13 mouse cellular contexts compared by ENCODE assay signal in the genomic region with DNA sequence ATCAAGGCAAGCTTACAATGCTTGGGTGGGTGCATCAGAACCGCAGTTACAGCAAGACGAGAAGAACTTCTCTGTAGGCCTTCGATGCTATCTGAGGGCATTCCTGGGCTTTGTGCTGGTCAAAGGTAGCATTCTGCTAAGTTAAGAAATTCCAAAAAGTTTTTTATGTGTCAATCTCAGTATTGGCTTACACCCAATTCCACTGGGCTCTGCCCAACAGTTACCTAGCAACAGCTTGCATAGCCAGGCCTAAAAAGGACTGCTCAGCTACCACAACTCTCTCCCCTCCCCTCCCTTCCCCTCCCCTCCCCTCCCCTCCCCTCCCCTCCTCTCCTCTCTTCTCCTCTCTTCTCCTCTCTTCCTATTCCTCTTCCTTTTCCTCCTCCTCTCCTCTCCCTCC. TPM values are rescaled to one million over a fixed set of nuclear protein-coding genes. Genes with fewer than 3 reads are reported as not detected.
DNase-seq lines count a peak whose midpoint lies in the region; ATAC-seq and TF ChIP-seq lines count a peak whose summit lies in the region.
"Had no signal": no experiment of that assay in that cellular context is flagged by ENCODE, and none has a peak within 500 bp of the region (broad histone marks: within the 10 kb centered on the region; RNA-seq: fewer than 3 reads in every experiment).

No protein-coding gene starts in this region.

- WGBS in hindbrain, embryonic 14.5 days, result 49% methylated on average over 3 of the region's 3 CpGs
- 74% methylated on average over 3 of the region's 3 CpGs for WGBS in hindbrain, embryonic 12.5 days
- WGBS in lung, embryonic 14.5 days, result 81% methylated on average over 3 of the region's 3 CpGs
- 76% methylated on average over 3 of the region's 3 CpGs for WGBS in lung, adult 2 months
- WGBS in stomach, embryonic 14.5 days, result 66% methylated on average over 3 of the region's 3 CpGs
- 65% methylated on average over 3 of the region's 3 CpGs for WGBS in stomach, postnatal 0 days
- WGBS in midbrain, postnatal 0 days, result 30% methylated on average over 3 of the region's 3 CpGs

- TF ChIP-seq EP300 in stomach, postnatal 0 days (optimal IDR thresholded peaks at IDR 0.05), result no peak

- H3K4me3 ChIP-seq in hindbrain, embryonic 14.5 days (replicated peaks; ENCODE audit: low read length), result no peak overlapping the region
- H3K4me3 ChIP-seq in hindbrain, embryonic 12.5 days, result no peak overlapping the region
- H3K4me3 ChIP-seq in lung, embryonic 14.5 days (ENCODE audit: low read depth, low read length), result no peak overlapping the region
- H3K4me3 ChIP-seq in lung, adult 2 months (replicated peaks; ENCODE audit: extremely low read depth, low read depth, low read length), result no peak overlapping the region
- H3K4me3 ChIP-seq in stomach, embryonic 14.5 days (ENCODE audit: low read depth, low read length), result no peak overlapping the region
- H3K4me3 ChIP-seq in stomach, postnatal 0 days (ENCODE audit: low read depth, low read length), result no peak overlapping the region
- no peak overlapping the region for H3K4me3 ChIP-seq in midbrain, postnatal 0 days (ENCODE audit: low read depth, low read length)

- no peak for TF ChIP-seq POLR2A in lung, adult 2 months (IDR thresholded peaks at IDR 0.05; ENCODE audit: borderline replicate concordance, extremely low read depth, low read depth, low read length)

- H3K27me3 ChIP-seq in hindbrain, embryonic 14.5 days (ENCODE audit: control insufficient read depth, insufficient read depth, low read length), result no peaks in the 10 kb centered on the region
- no peaks in the 10 kb centered on the region for H3K27me3 ChIP-seq in hindbrain, embryonic 12.5 days
- H3K27me3 ChIP-seq in lung, embryonic 14.5 days (ENCODE audit: insufficient read depth, low read length), result no peaks in the 10 kb centered on the region
- no peaks in the 10 kb centered on the region for H3K27me3 ChIP-seq in stomach, embryonic 14.5 days (ENCODE audit: control insufficient read depth, insufficient read depth, low read length)
- H3K27me3 ChIP-seq in stomach, postnatal 0 days (ENCODE audit: control insufficient read depth, insufficient read depth, low read length), result no peaks in the 10 kb centered on the region
- H3K27me3 ChIP-seq in midbrain, postnatal 0 days (ENCODE audit: insufficient read depth, low read length), result no peaks in the 10 kb centered on the region
- H3K27me3 ChIP-seq: CH12.LX had no signal

- H3K27ac ChIP-seq in hindbrain, embryonic 14.5 days, result no peak overlapping the region
- H3K27ac ChIP-seq in hindbrain, embryonic 12.5 days, result no peak overlapping the region
- no peak overlapping the region for H3K27ac ChIP-seq in lung, embryonic 14.5 days (ENCODE audit: low read depth)
- H3K27ac ChIP-seq in stomach, embryonic 14.5 days (ENCODE audit: low read length), result no peak overlapping the region
- no peak overlapping the region for H3K27ac ChIP-seq in stomach, postnatal 0 days (replicated peaks)
- no peak overlapping the region for H3K27ac ChIP-seq in midbrain, postnatal 0 days (ENCODE audit: low read depth, low read length)

- H3K4me1 ChIP-seq in hindbrain, embryonic 14.5 days (replicated peaks; ENCODE audit: control insufficient read depth, insufficient read depth, low read length), result no peaks in the 10 kb centered on the region
- peaks cover 4% of the 10 kb centered on the region; the same call in 1 of the 2 replicates for H3K4me1 ChIP-seq in hindbrain, embryonic 12.5 days
- H3K4me1 ChIP-seq in lung, embryonic 14.5 days (ENCODE audit: insufficient read depth), result peaks cover 18% of the 10 kb centered on the region
- H3K4me1 ChIP-seq in lung, adult 2 months (ENCODE audit: control insufficient read depth, insufficient read depth, low read length), result peaks cover 15% of the 10 kb centered on the region
- H3K4me1 ChIP-seq in stomach, embryonic 14.5 days (ENCODE audit: control insufficient read depth, insufficient read depth, low read length), result peaks cover 15% of the 10 kb centered on the region
- H3K4me1 ChIP-seq in stomach, postnatal 0 days (replicated peaks; ENCODE audit: control insufficient read depth, insufficient read depth), result 0 out of 2 replicates have a peak, but pooled peaks cover 5% of the 10 kb centered on the region
- no peaks in the 10 kb centered on the region for H3K4me1 ChIP-seq in midbrain, postnatal 0 days (ENCODE audit: insufficient read depth, low read length)

- no peaks in the 10 kb centered on the region for H3K9me3 ChIP-seq in hindbrain, embryonic 14.5 days (ENCODE audit: control insufficient read depth, low read length)
- no peaks in the 10 kb centered on the region for H3K9me3 ChIP-seq in hindbrain, embryonic 12.5 days (replicated peaks)
- H3K9me3 ChIP-seq in lung, embryonic 14.5 days (ENCODE audit: low read depth, low read length), result no peaks in the 10 kb centered on the region
- no peaks in the 10 kb centered on the region for H3K9me3 ChIP-seq in stomach, embryonic 14.5 days (ENCODE audit: control insufficient read depth, low read depth, low read length)
- H3K9me3 ChIP-seq in stomach, postnatal 0 days (ENCODE audit: control insufficient read depth, low read length), result no peaks in the 10 kb centered on the region
- H3K9me3 ChIP-seq in midbrain, postnatal 0 days (ENCODE audit: low read length), result no peaks in the 10 kb centered on the region

- ATAC-seq in hindbrain, embryonic 14.5 days (ENCODE audit: low FRiP score), result 0 out of 2 replicates have a peak, but pooled peaks have one; percentile 40
- no peak for ATAC-seq in hindbrain, embryonic 12.5 days (ENCODE audit: low FRiP score)
- ATAC-seq in lung, embryonic 14.5 days (ENCODE audit: insufficient read depth), result no peak
- ATAC-seq in stomach, embryonic 14.5 days (ENCODE audit: insufficient number of reproducible peaks, insufficient read depth, low FRiP score, low read depth), result 0 out of 2 replicates have a peak, but pooled peaks have one; percentile 30
- no peak; the same call in 1 of the 2 replicates for ATAC-seq in stomach, postnatal 0 days (ENCODE audit: low FRiP score, low TSS enrichment)
- ATAC-seq in midbrain, postnatal 0 days (ENCODE audit: low FRiP score), result no peak

- no peak overlapping the region for H3K9ac ChIP-seq in hindbrain, embryonic 14.5 days
- H3K9ac ChIP-seq in hindbrain, embryonic 12.5 days, result no peak overlapping the region
- no peak overlapping the region for H3K9ac ChIP-seq in lung, embryonic 14.5 days
- no peak overlapping the region for H3K9ac ChIP-seq in stomach, embryonic 14.5 days (replicated peaks; ENCODE audit: low read depth, low read length)
- H3K9ac ChIP-seq in stomach, postnatal 0 days (ENCODE audit: low read length), result no peak overlapping the region
- no peak overlapping the region for H3K9ac ChIP-seq in midbrain, postnatal 0 days (replicated peaks; ENCODE audit: low read length, poor library complexity, severe bottlenecking)

- H3K4me2 ChIP-seq in hindbrain, embryonic 14.5 days (replicated peaks), result no peak overlapping the region
- H3K4me2 ChIP-seq in hindbrain, embryonic 12.5 days (replicated peaks), result no peak overlapping the region
- H3K4me2 ChIP-seq in lung, embryonic 14.5 days, result no peak overlapping the region
- H3K4me2 ChIP-seq in stomach, embryonic 14.5 days (replicated peaks; ENCODE audit: low read depth, low read length), result no peak overlapping the region
- H3K4me2 ChIP-seq in stomach, postnatal 0 days (replicated peaks; ENCODE audit: low read depth), result no peak overlapping the region
- no peak overlapping the region for H3K4me2 ChIP-seq in midbrain, postnatal 0 days (ENCODE audit: low read depth, low read length, poor library complexity, severe bottlenecking)

- H3K36me3 ChIP-seq in hindbrain, embryonic 14.5 days (replicated peaks; ENCODE audit: control insufficient read depth, insufficient read depth), result no peaks in the 10 kb centered on the region
- no peaks in the 10 kb centered on the region for H3K36me3 ChIP-seq in hindbrain, embryonic 12.5 days
- no peaks in the 10 kb centered on the region for H3K36me3 ChIP-seq in lung, embryonic 14.5 days (ENCODE audit: insufficient read depth)
- no peaks in the 10 kb centered on the region for H3K36me3 ChIP-seq in stomach, embryonic 14.5 days (ENCODE audit: control insufficient read depth, insufficient read depth, low read length)
- no peaks in the 10 kb centered on the region for H3K36me3 ChIP-seq in stomach, postnatal 0 days (ENCODE audit: control insufficient read depth, insufficient read depth, low read length)
- H3K36me3 ChIP-seq in midbrain, postnatal 0 days (ENCODE audit: insufficient read depth, low read length), result no peaks in the 10 kb centered on the region

- intact Hi-C loops in left cerebral cortex, postnatal 4 days (cut with DNase I), result no loop called here

- DNase-seq in hindbrain, embryonic 14.5 days (ENCODE audit: low spot score), result no peak
- DNase-seq in lung, embryonic 14.5 days, result peak; percentile 74
- DNase-seq in lung, adult 2 months, result no peak
- no peak for DNase-seq in stomach, postnatal 0 days (ENCODE audit: low spot score)
- peak; percentile 46 for DNase-seq in midbrain, postnatal 0 days (ENCODE audit: low spot score)
- no peak for DNase-seq in left cerebral cortex, postnatal 4 days
- DNase-seq: cerebellum, adult 9-10 months; gastrocnemius, postnatal 10 days; heart, postnatal 14 days; right cerebral cortex, postnatal 14 days had no signal

- no peak for TF ChIP-seq CTCF in lung, embryonic 14.5 days (IDR thresholded peaks at IDR 0.05; ENCODE audit: low read depth)
- no peak for TF ChIP-seq CTCF in lung, adult 2 months (IDR thresholded peaks at IDR 0.05; ENCODE audit: insufficient read depth, low read length)
- no peak for TF ChIP-seq CTCF in stomach, postnatal 0 days (IDR thresholded peaks at IDR 0.05; ENCODE audit: low read depth)
- no peak for TF ChIP-seq CTCF in midbrain, postnatal 0 days (IDR thresholded peaks at IDR 0.05)

RNA-seq across cellular contexts. Expression of a gene that starts 39.9 kb away (rescaled TPM):
- 18.8 and 21.1 TPM in 2 replicates for polyA plus RNA-seq in hindbrain, embryonic 14.5 days (2014; fragmentation: Nextera tagmentation; extraction: Ambion mirVana)
- 19.6 and 20.8 TPM in 2 replicates for polyA plus RNA-seq in hindbrain, embryonic 12.5 days (2016; fragmentation: Nextera tagmentation; extraction: Ambion mirVana)
- polyA plus RNA-seq in lung, embryonic 14.5 days (2014; fragmentation: Nextera tagmentation; extraction: Ambion mirVana), result 9.5 and 10.5 TPM in 2 replicates
- polyA plus RNA-seq in lung, adult 2 months (2012; rRNA removed), result 9.3 TPM in 2 replicates
- 11.7 and 13.5 TPM in 2 replicates for polyA plus RNA-seq in stomach, embryonic 14.5 days (2014; fragmentation: Nextera tagmentation; extraction: Ambion mirVana)
- 9.5 and 10.2 TPM in 2 replicates for polyA plus RNA-seq in stomach, postnatal 0 days (2015; fragmentation: Nextera tagmentation; extraction: Ambion mirVana)
- 32.3 and 34.4 TPM in 2 replicates for total RNA-seq in midbrain, postnatal 0 days (2014; rRNA removed)
- polyA plus RNA-seq in midbrain, postnatal 0 days (2015; fragmentation: Nextera tagmentation; extraction: Ambion mirVana), result 13.5 and 14.1 TPM in 2 replicates
- total RNA-seq in left cerebral cortex, postnatal 4 days (2021), result 10 to 100 TPM; 15.0 to 17.7 TPM

RNA-seq across cellular contexts. Expression of a gene that starts 40.0 kb away (rescaled TPM):
- 22.0 TPM in 2 replicates for polyA plus RNA-seq in hindbrain, embryonic 14.5 days (2014; fragmentation: Nextera tagmentation; extraction: Ambion mirVana)
- polyA plus RNA-seq in hindbrain, embryonic 12.5 days (2016; fragmentation: Nextera tagmentation; extraction: Ambion mirVana), result 24.4 and 29.0 TPM in 2 replicates
- polyA plus RNA-seq in lung, embryonic 14.5 days (2014; fragmentation: Nextera tagmentation; extraction: Ambion mirVana), result 68.5 and 69.4 TPM in 2 replicates
- 7.0 and 9.2 TPM in 2 replicates for polyA plus RNA-seq in lung, adult 2 months (2012; rRNA removed)
- polyA plus RNA-seq in stomach, embryonic 14.5 days (2014; fragmentation: Nextera tagmentation; extraction: Ambion mirVana), result 47.5 and 49.7 TPM in 2 replicates
- polyA plus RNA-seq in stomach, postnatal 0 days (2015; fragmentation: Nextera tagmentation; extraction: Ambion mirVana), result 23.6 and 25.2 TPM in 2 replicates
- total RNA-seq in midbrain, postnatal 0 days (2014; rRNA removed), result 7.3 and 12.7 TPM in 2 replicates
- polyA plus RNA-seq in midbrain, postnatal 0 days (2015; fragmentation: Nextera tagmentation; extraction: Ambion mirVana), result 8.4 and 9.5 TPM in 2 replicates
- total RNA-seq in left cerebral cortex, postnatal 4 days (2021), result 10 to 100 TPM; 16.7 to 18.4 TPM

Comparison
In these comparisons a context has a peak if more than half of its experiments do, and no peak if none do; other contexts are left out.
1. ATAC-seq: peak in hindbrain, embryonic 14.5 days (single experiment) and stomach, embryonic 14.5 days (single experiment); none in hindbrain, embryonic 12.5 days (single experiment), lung, embryonic 14.5 days (single experiment), stomach, postnatal 0 days (single experiment) and midbrain, postnatal 0 days (single experiment).
2. DNase-seq: peak in lung, embryonic 14.5 days (single experiment) and midbrain, postnatal 0 days (single experiment); none in hindbrain, embryonic 14.5 days (single experiment), lung, adult 2 months (single experiment), stomach, postnatal 0 days (single experiment) and left cerebral cortex, postnatal 4 days (single experiment).